Comparison of ENCODE assay signal across 13 mouse cellular contexts in genomic region chr13:44939326-44940035, GRCm38 (mm10).
A peak's percentile ranks its signal among the peaks of the same experiment; 100 is the strongest.
DNase-seq lines count a peak whose midpoint lies in the region; ATAC-seq and TF ChIP-seq lines count a peak whose summit lies in the region.
"Had no signal": no experiment of that assay in that cellular context is flagged by ENCODE, and none has a peak within 500 bp of the region (broad histone marks: within the 10 kb centered on the region; RNA-seq: fewer than 3 reads in every experiment).

No protein-coding gene starts in this region.

- TF ChIP-seq EP300 in lung, postnatal 0 days (IDR thresholded peaks at IDR 0.05): peak; percentile 67

- no peak overlapping the region for H3K4me2 ChIP-seq in heart, embryonic 12.5 days
- no peak overlapping the region for H3K4me2 ChIP-seq in lung, postnatal 0 days (replicated peaks; ENCODE audit: low read depth, low read length)
- no peak overlapping the region for H3K4me2 ChIP-seq in hindbrain, embryonic 12.5 days (replicated peaks)
- H3K4me2 ChIP-seq: forebrain, embryonic 15.5 days; heart, embryonic 13.5 days had no signal

- peak; percentile 37 for DNase-seq in heart, adult 8-10 months (ENCODE audit: low spot score)
- peak; percentile 87 for DNase-seq in 3T3-L1 (ENCODE audit: low read depth, low spot score)
- peak; percentile 41 for DNase-seq in NIH3T3 (ENCODE audit: low read depth)
- peak; percentile 75 for DNase-seq in lung, postnatal 0 days (ENCODE audit: low spot score)
- DNase-seq in left cerebral cortex, adult 11 months (ENCODE audit: low spot score): no peak
- DNase-seq in layer of hippocampus, postnatal 10 days (ENCODE audit: low spot score in 2 of 2): no peak
- DNase-seq: kidney, adult 11 months; liver; thymus, adult 2 months had no signal

- peaks cover 7% of the 10 kb centered on the region; the same call in 1 of the 2 replicates for H3K36me3 ChIP-seq in heart, embryonic 12.5 days
- no peaks in the 10 kb centered on the region for H3K36me3 ChIP-seq in lung, postnatal 0 days (ENCODE audit: insufficient read depth, low read length)
- H3K36me3 ChIP-seq in hindbrain, embryonic 12.5 days: no peaks in the 10 kb centered on the region
- H3K36me3 ChIP-seq: forebrain, embryonic 15.5 days had no signal

- peaks cover 13% of the 10 kb centered on the region for H3K4me1 ChIP-seq in heart, embryonic 12.5 days (replicated peaks)
- no peaks in the 10 kb centered on the region; the same call in 1 of the 2 replicates for H3K4me1 ChIP-seq in lung, postnatal 0 days (ENCODE audit: insufficient read depth, low read depth, low read length)
- 0 out of 2 replicates have a peak, but pooled peaks cover 7% of the 10 kb centered on the region for H3K4me1 ChIP-seq in hindbrain, embryonic 12.5 days

- TF ChIP-seq CTCF in lung, postnatal 0 days (IDR thresholded peaks at IDR 0.05): no peak

- H3K9ac ChIP-seq in heart, embryonic 12.5 days: no peak overlapping the region
- no peak overlapping the region for H3K9ac ChIP-seq in lung, postnatal 0 days (replicated peaks; ENCODE audit: low read depth)
- no peak overlapping the region for H3K9ac ChIP-seq in hindbrain, embryonic 12.5 days
- H3K9ac ChIP-seq: forebrain, embryonic 15.5 days; heart, embryonic 13.5 days had no signal

- no peaks in the 10 kb centered on the region for H3K9me3 ChIP-seq in heart, embryonic 12.5 days (replicated peaks)
- H3K9me3 ChIP-seq in lung, postnatal 0 days (ENCODE audit: low read length): no peaks in the 10 kb centered on the region
- no peaks in the 10 kb centered on the region for H3K9me3 ChIP-seq in hindbrain, embryonic 12.5 days (replicated peaks)
- H3K9me3 ChIP-seq: forebrain, embryonic 15.5 days; heart, embryonic 13.5 days had no signal

- no peak for ATAC-seq in heart, embryonic 12.5 days (ENCODE audit: insufficient number of reproducible peaks, low FRiP score)
- ATAC-seq in lung, postnatal 0 days: peak; percentile 84
- no peak for ATAC-seq in hindbrain, embryonic 12.5 days (ENCODE audit: low FRiP score)
- ATAC-seq: forebrain, embryonic 15.5 days had no signal

- H3K27ac ChIP-seq in heart, embryonic 12.5 days (ENCODE audit: poor library complexity, severe bottlenecking): no peak overlapping the region
- no peak overlapping the region; the same call in 1 of the 2 replicates for H3K27ac ChIP-seq in lung, postnatal 0 days (ENCODE audit: low read length)
- no peak overlapping the region for H3K27ac ChIP-seq in hindbrain, embryonic 12.5 days
- H3K27ac ChIP-seq: forebrain, embryonic 15.5 days; heart, embryonic 13.5 days had no signal

- H3K27me3 ChIP-seq in heart, embryonic 12.5 days (replicated peaks): no peaks in the 10 kb centered on the region
- H3K27me3 ChIP-seq in lung, postnatal 0 days (replicated peaks; ENCODE audit: insufficient read depth, low read length): no peaks in the 10 kb centered on the region
- H3K27me3 ChIP-seq in hindbrain, embryonic 12.5 days: no peaks in the 10 kb centered on the region
- H3K27me3 ChIP-seq: forebrain, embryonic 15.5 days; heart, embryonic 13.5 days had no signal

- 63% methylated on average over 8 of the region's 8 CpGs for WGBS in heart, embryonic 12.5 days
- WGBS in lung, postnatal 0 days: 56% methylated on average over 8 of the region's 8 CpGs
- 74% methylated on average over 8 of the region's 8 CpGs for WGBS in hindbrain, embryonic 12.5 days

- no peak overlapping the region for H3K4me3 ChIP-seq in heart, embryonic 12.5 days
- H3K4me3 ChIP-seq in lung, postnatal 0 days (ENCODE audit: low read depth, low read length): no peak overlapping the region
- no peak overlapping the region for H3K4me3 ChIP-seq in hindbrain, embryonic 12.5 days
- H3K4me3 ChIP-seq: forebrain, embryonic 15.5 days; heart, embryonic 13.5 days had no signal

Comparison
In these comparisons a context has a peak if more than half of its experiments do, and no peak if none do; other contexts are left out.
1. DNase-seq: peak in heart, adult 8-10 months (single experiment), 3T3-L1 (single experiment), NIH3T3 (single experiment) and lung, postnatal 0 days (single experiment); none in left cerebral cortex, adult 11 months (single experiment) and layer of hippocampus, postnatal 10 days (0 of 2).